Mouse (Mus musculus) kidney, embryonic 16.5 days (tissue): ENCODE measurements around the gene Prickle4. TPM values are rescaled to one million over a fixed set of nuclear protein-coding genes. Genes with fewer than 3 reads are reported as not detected.

Experiments used
- ATAC-seq: fragments of 200-750 bp; cut with Nextera tagmentation; 2 replicates; pipeline ENCODE4 v1.8.0; 2017; ENCODE audit warnings: moderate TSS enrichment; ENCODE audit not compliant: low FRiP score, low TSS enrichment
- H3K27ac ChIP-seq: fragments of 300-500 bp; sonication (generic); 2 replicates; pipeline ENCODE4 v1.5.1; 2014; ENCODE audit warnings: low read length
- H3K27me3 ChIP-seq: fragments of 300-500 bp; sonication (generic); 2 replicates; pipeline ENCODE4 v1.6.1; 2014; ENCODE audit warnings: low read length, control low read depth, mixed read lengths; ENCODE audit not compliant: insufficient read depth
- H3K36me3 ChIP-seq: fragments of 300-500 bp; sonication (generic); 2 replicates; pipeline ENCODE4 v1.6.1; 2014; ENCODE audit warnings: low read length, control low read depth, mixed read lengths; ENCODE audit not compliant: insufficient read depth
- H3K4me1 ChIP-seq: fragments of 300-500 bp; sonication (generic); 2 replicates; pipeline ENCODE4 v1.6.1; 2014; ENCODE audit warnings: low read length, control low read depth, mixed read lengths; ENCODE audit not compliant: insufficient read depth
- H3K4me2 ChIP-seq: fragments of 300-500 bp; sonication (generic); replicated peaks from 2 replicates; pipeline ENCODE4 v1.6.1; 2014; ENCODE audit warnings: low read depth, low read length
- H3K4me3 ChIP-seq: fragments of 300-500 bp; sonication (generic); 2 replicates; pipeline ENCODE4 v1.5.1; 2014; ENCODE audit warnings: mild to moderate bottlenecking, low read length
- H3K9ac ChIP-seq: fragments of 300-500 bp; sonication (generic); replicated peaks from 2 replicates; pipeline ENCODE4 v1.6.1; 2014; ENCODE audit warnings: low read length
- H3K9me3 ChIP-seq: fragments of 300-500 bp; sonication (generic); 2 replicates; pipeline ENCODE4 v1.6.1; 2016; ENCODE audit warnings: low read length, control low read depth
- WGBS: fragments of 180-500 bp; shearing (Covaris S2); extraction: QIAGEN DNeasy Blood & Tissue Kit; methylation state at CpG from one replicate; pipeline ENCODE4 v1.1.7; 2014; 5-methylcytosine and 5-hydroxymethylcytosine counted together
- polyA plus RNA-seq: library from polyadenylated mRNA; unstranded; fragments of >200 nt; fragmentation: Nextera tagmentation; extraction: Ambion mirVana; gene quantifications from 2 replicates; pipeline ENCODE4 v1.2.1, GENCODE M21; 2015

Gene Prickle4
- polyA plus RNA-seq, 1 experiment from 2014 or later: 1.3 TPM

DNA sequence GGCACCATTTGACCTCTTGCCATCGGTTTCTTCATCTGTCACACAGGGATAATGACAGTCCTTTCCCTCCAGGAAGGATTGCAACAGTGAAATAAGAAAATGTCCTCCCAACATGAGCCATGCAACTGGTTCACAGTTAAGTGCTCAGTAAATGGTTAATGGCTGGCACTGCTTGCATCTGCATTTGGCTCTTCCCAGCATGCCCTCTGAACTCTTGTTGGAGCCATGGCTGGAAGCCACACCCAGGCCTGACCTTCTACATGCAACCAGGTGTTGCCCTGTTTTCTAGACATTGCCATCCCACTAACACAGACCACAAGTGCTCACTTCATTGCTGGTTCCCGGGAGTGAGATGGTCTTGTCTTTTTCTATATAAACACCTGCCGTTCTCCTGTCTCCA is 13.4 kb upstream of the Prickle4 start:
- no peak for ATAC-seq
- Histone ChIP-seq H3K4me1 (peaks cover 3% of the 10 kb centered on the region; the same call in 1 of the 2 replicates), H3K27me3 (peaks cover 4% of the 10 kb centered on the region; the same call in 1 of the 2 replicates), H3K4me3 (no peak overlapping the region), H3K9ac (no peak overlapping the region), H3K27ac (no peak overlapping the region), H3K9me3 (no peaks in the 10 kb centered on the region), H3K36me3 (peaks cover 4% of the 10 kb centered on the region), H3K4me2 (no peak overlapping the region)
- 77% methylated on average over 3 of the region's 3 CpGs for WGBS

DNA sequence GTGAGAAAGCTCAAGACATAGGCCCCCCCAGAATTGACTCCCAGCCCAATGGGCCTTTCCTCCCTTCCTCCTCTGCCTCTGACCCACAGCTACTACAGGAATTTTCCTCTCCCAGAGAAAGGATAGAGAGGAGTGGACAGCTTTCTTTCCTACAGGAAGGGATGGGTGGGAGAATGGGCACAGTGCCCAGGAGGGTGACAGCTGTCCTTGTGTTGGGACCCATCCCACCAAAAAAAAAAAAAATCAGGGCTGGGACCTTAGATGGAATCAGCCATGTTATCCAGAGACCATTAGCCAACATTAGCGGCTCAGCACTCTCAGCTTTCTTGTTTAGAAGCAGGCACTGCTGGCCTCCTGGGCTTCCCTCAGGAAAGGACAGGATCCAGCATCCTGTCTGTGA is 11.7 kb upstream of the Prickle4 start:
- 67% methylated on average over 1 of the region's 1 CpGs for WGBS
- H3K27me3 ChIP-seq: peaks cover 4% of the 10 kb centered on the region; the same call in 1 of the 2 replicates
- ATAC-seq: no peak
- peaks cover 16% of the 10 kb centered on the region for H3K36me3 ChIP-seq
- no peaks in the 10 kb centered on the region for H3K9me3 ChIP-seq
- H3K27ac ChIP-seq: no peak overlapping the region
- H3K4me3 ChIP-seq: no peak overlapping the region
- no peak overlapping the region for H3K9ac ChIP-seq
- peaks cover 5% of the 10 kb centered on the region; the same call in 1 of the 2 replicates for H3K4me1 ChIP-seq
- H3K4me2 ChIP-seq: no peak overlapping the region

DNA sequence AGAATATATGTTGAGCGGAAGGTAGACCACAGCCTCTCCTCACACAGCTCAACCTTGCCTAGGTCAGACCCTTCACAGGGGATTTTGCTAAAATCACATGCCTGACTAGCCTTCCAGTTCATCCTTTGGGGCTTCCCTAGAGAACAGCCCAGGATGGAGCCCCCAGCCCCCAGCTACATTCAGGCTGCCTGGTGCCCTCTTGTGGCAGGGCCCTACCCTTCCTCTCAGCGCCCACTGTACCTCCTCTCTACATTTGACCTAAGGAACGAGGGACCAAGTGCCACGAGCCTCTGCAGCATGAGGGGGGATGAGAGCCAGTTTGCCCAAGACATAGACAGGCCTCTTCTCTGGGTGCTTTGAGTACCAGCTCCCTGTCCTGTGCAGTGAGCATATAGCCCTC is 10.2 kb upstream of the Prickle4 start:
- peaks cover 4% of the 10 kb centered on the region; the same call in 1 of the 2 replicates for H3K27me3 ChIP-seq
- no peak overlapping the region for H3K4me2 ChIP-seq
- H3K9me3 ChIP-seq: no peaks in the 10 kb centered on the region
- no peak overlapping the region for H3K4me3 ChIP-seq
- 79% methylated on average over 4 of the region's 4 CpGs for whole genome bisulfite sequencing
- no peak for ATAC-seq
- peaks cover 19% of the 10 kb centered on the region for H3K36me3 ChIP-seq
- no peak overlapping the region for H3K27ac ChIP-seq
- no peak overlapping the region for H3K9ac ChIP-seq
- peaks cover 5% of the 10 kb centered on the region; the same call in 1 of the 2 replicates for H3K4me1 ChIP-seq

DNA sequence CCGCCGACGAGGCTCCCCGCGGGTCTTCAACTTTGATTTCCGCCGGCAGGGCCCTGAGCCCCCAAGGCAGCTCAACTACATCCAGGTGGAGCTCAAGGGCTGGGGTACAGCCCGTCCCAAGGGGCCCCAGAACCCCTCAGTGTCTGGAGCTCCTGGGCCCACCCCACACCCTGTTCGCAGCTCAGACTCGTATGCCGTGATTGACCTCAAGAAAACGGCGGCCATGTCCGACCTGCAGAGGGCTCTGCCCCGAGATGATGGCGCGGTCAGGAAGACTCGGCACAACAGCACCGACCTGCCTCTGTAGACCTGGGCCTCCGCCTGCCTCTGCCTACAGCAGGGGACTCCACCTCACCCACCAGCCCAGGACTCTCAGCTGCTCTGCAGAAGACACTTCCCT is 9.0 kb upstream of the Prickle4 start:
- Histone ChIP-seq H3K9me3 (no peaks in the 10 kb centered on the region), H3K27me3 (peaks cover 4% of the 10 kb centered on the region; the same call in 1 of the 2 replicates), H3K4me1 (peaks cover 5% of the 10 kb centered on the region; the same call in 1 of the 2 replicates), H3K9ac (no peak overlapping the region), H3K4me2 (no peak overlapping the region), H3K36me3 (peaks cover 19% of the 10 kb centered on the region), H3K4me3 (no peak overlapping the region), H3K27ac (no peak overlapping the region)
- 37% methylated on average over 20 of the region's 20 CpGs for WGBS
- no peak for ATAC-seq

DNA sequence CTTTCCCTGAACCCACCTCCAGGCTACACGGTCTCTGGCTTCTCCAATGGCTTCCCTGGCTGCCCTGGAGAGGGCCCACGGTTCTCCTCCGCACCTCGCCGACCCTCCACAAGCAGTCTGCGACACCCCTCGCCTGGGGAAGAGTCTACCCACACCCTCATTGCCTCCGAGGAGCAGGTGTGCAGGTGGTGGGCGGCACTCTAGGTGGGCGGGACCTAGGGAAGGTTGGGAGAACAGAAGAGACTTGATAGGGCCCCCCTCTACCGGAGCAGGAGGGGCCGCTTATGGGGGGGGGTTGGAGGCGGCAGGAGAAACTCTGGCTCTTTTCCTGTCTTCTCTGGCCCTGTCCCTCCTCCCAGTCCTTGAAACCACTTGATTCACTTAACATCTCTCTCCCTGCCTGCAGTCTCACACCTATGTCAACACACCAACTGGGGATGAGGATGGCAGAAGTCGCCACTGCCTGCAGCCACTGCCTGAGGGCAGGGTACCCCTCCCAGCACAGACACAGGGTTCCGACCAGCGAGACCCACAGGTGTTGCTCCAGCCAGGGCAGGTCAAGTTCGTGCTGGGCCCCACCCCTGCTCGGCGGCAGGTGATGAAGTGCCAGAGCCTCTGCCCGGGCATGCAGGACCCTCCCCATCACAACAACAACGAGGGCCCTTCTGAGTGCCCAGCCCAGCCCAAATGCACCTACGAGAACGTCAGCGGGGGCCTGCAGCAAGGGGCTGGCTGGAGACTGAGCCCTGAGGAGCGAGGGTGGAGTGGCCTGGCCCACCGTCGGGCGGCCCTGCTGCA is 8.2 kb upstream of the Prickle4 start:
- H3K4me1 ChIP-seq: peaks cover 5% of the 10 kb centered on the region; the same call in 1 of the 2 replicates
- ATAC-seq: no peak
- peaks cover 4% of the 10 kb centered on the region; the same call in 1 of the 2 replicates for H3K27me3 ChIP-seq
- H3K27ac ChIP-seq: no peak overlapping the region
- H3K4me2 ChIP-seq: no peak overlapping the region
- H3K9me3 ChIP-seq: no peaks in the 10 kb centered on the region
- no peak overlapping the region for H3K4me3 ChIP-seq
- no peak overlapping the region for H3K9ac ChIP-seq
- peaks cover 19% of the 10 kb centered on the region for H3K36me3 ChIP-seq
- whole genome bisulfite sequencing: 37% methylated on average over 28 of the region's 28 CpGs

DNA sequence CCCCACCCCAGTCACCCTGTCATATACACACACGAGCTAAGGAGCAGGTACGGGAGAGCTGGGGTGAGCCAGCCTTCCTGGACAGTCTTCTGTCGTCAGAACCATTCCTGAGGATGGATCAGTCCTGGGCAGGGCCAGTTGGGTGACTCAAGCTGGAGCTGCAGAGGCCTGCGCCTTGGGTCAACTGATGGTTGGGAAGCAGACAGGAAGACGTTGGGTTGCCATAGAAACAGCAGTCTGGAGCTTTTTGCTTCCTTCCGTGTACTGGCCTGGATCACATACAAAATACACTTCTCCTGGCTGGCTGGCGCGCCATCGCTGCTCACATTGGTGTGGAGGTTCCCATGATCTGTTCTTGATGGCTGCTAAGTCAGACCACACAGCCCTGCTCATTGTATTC is 7.3 kb upstream of the Prickle4 start:
- H3K9me3 ChIP-seq: no peaks in the 10 kb centered on the region
- no peak for ATAC-seq
- peaks cover 19% of the 10 kb centered on the region for H3K36me3 ChIP-seq
- 74% methylated on average over 9 of the region's 9 CpGs for WGBS
- no peak overlapping the region for H3K9ac ChIP-seq
- no peak overlapping the region for H3K4me2 ChIP-seq
- no peak overlapping the region for H3K4me3 ChIP-seq
- no peak overlapping the region for H3K27ac ChIP-seq
- H3K4me1 ChIP-seq: peaks cover 5% of the 10 kb centered on the region; the same call in 1 of the 2 replicates
- peaks cover 4% of the 10 kb centered on the region; the same call in 1 of the 2 replicates for H3K27me3 ChIP-seq

DNA sequence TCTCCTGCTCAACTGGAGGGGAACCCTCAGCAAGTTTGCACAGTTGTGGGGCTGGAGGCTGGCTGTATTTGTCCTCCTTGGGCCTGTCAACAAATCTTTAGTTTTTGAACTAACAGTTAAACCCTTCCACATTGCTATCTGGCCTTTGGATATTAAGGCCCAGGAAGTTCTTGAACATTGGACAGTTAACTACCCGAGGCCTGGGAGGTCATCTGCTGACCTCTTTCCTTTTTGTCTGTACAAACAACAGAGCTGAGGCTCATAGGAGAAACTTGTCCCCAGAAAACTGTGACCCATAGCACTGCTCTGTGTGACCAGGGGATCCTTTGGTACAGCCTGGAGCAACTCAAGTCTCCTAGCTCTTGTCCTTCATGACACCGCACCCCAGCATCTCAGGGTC is 4.5 kb upstream of the Prickle4 start:
- H3K4me1 ChIP-seq: peaks cover 14% of the 10 kb centered on the region
- ATAC-seq: no peak

DNA sequence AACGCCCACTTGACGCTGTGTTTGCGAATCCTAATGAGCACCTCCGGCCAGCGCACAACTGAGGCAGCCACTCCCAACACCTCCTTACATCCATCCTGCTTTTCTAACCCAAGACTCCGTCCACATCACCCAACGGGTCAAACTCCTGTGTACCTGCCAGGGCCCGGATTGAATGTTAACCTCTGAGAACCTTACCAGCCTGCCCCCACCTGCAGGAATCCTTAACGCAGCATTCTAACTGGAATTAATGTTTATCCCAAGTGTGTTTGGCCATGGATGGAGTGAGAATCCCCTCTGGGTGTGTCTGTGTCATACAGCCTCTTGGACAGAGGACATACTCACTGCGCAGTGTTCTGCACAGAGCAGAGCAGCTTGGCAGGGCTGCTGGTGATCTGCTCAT is 3.6 kb upstream of the Prickle4 start:
- no peak overlapping the region for H3K9ac ChIP-seq
- WGBS: 78% methylated on average over 10 of the region's 10 CpGs
- H3K27me3 ChIP-seq: peaks cover 2% of the 10 kb centered on the region; the same call in 1 of the 2 replicates
- peak overlapping the region; percentile 40; the same call in 1 of the 2 replicates for H3K27ac ChIP-seq
- no peak overlapping the region for H3K4me3 ChIP-seq
- peaks cover 20% of the 10 kb centered on the region for H3K4me1 ChIP-seq
- no peak overlapping the region for H3K4me2 ChIP-seq
- peaks cover 16% of the 10 kb centered on the region for H3K36me3 ChIP-seq
- H3K9me3 ChIP-seq: no peaks in the 10 kb centered on the region
- no peak for ATAC-seq

More for the DNA sequence above, 4.5 kb upstream of the Prickle4 start:
- Histone ChIP-seq H3K9me3 (no peaks in the 10 kb centered on the region), H3K27me3 (peaks cover 4% of the 10 kb centered on the region; the same call in 1 of the 2 replicates), H3K36me3 (peaks cover 19% of the 10 kb centered on the region), H3K9ac (no peak overlapping the region), H3K27ac (no peak overlapping the region), H3K4me3 (no peak overlapping the region), H3K4me2 (no peak overlapping the region)
- 70% methylated on average over 2 of the region's 2 CpGs for WGBS

DNA sequence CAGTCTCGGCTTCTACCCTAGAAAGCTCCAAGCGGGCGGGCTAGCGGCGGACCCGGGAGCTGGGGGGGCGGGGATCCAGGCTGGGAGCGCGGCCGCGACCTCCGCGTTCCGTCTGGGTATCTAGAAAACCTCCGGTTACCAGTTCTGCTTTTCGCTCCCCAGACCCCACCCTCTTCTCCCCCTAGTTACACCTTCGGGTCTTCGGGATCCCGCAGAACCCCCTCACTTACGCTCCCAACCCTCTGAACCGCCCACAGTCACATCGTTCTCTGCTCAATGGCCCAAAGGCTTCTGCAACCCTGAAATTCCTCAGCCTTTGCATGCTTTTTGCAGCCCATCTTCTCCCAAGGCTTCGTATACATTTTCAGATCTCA is 788 bp upstream of the Prickle4 start:
- 0% methylated on average over 21 of the region's 23 CpGs for WGBS
- Histone ChIP-seq H3K27me3 (no peaks in the 10 kb centered on the region; the same call in 1 of the 2 replicates), H3K36me3 (peaks cover 3% of the 10 kb centered on the region; the same call in 1 of the 2 replicates), H3K27ac (peak overlapping the region; percentile 74; the same call in 1 of the 2 replicates), H3K9ac (peak overlapping the region; percentile 85), H3K4me1 (peaks cover 16% of the 10 kb centered on the region), H3K4me3 (peak overlapping the region; percentile 74), H3K4me2 (peak overlapping the region; percentile 83), H3K9me3 (no peaks in the 10 kb centered on the region)
- ATAC-seq: no peak

DNA sequence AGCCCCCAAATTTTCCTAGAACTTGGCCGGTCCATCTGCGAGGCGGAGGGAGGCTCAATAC is 264 bp downstream of the Prickle4 start, which contains the start of gene Gm21981:
Gm21981 (minus strand) TSS at position 14 of the 61 bp plus-strand sequence.
- Histone ChIP-seq H3K4me1 (peaks cover 22% of the 10 kb centered on the region), H3K36me3 (no peaks in the 10 kb centered on the region), H3K27ac (peak within 1 kb of the TSS; percentile 74), H3K4me3 (peak within 1 kb of the TSS; percentile 74), H3K9me3 (no peaks in the 10 kb centered on the region), H3K9ac (peak within 1 kb of the TSS; percentile 85), H3K4me2 (peak within 1 kb of the TSS; percentile 83), H3K27me3 (no peaks in the 10 kb centered on the region; the same call in 1 of the 2 replicates)
- ATAC-seq: no peak
- 0% methylated on average over 3 of the region's 3 CpGs for WGBS
